Mouse (Mus musculus): ENCODE results near the gene Tmem160.

Tmem160 gene

DNA sequence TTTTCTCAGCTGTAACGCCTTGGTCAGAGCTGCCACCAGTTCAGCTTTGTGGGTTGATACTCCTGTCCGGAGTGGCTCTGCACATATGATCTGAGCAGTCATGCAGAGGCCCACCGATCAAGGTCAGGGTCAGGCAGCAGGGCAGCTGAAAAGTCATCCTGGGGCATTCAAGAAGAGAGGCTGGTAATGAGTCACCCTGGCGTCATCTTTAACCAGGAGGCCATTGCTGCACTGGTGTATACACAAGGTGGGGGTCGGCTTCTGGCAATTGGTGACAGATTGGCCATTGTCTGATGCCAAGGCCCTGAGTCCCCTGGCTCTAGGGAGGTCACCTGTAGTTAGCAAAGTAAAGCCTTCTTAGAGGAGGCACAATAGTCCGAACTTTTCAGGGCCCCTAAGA, 923 bp upstream of the Tmem160 start:
- no peak for DNase-seq

DNA sequence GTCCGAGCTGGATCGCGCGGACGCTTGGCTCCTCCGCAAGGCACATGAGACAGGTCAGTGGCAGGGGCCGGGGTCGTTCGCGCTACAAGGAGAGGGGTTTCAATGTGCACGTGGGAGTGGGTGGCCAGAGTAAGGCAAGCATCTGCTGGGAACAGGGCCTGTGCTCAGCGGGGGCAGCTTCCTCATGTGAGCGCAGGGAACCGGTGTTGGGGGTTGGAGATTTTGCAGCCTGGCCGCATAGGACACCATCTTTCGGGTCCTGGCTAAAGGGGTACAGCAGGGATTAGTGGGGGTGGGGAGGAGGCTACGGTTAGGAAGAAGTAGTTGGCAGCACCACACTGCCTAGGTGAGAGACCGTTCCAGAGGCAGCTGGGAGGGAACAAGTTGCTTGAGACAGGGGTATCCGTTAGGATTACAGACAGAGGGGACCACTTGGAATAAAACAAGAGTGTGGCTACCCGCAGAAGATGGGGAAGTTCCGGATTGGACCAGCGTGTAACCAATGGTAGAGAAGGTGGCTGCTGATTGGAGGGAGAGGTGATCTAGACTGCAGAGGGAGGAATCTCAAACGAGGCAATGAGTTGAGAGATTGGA, 636 bp downstream of the Tmem160 start:
- peak; percentile 63 to 70 for DNase-seq

DNA sequence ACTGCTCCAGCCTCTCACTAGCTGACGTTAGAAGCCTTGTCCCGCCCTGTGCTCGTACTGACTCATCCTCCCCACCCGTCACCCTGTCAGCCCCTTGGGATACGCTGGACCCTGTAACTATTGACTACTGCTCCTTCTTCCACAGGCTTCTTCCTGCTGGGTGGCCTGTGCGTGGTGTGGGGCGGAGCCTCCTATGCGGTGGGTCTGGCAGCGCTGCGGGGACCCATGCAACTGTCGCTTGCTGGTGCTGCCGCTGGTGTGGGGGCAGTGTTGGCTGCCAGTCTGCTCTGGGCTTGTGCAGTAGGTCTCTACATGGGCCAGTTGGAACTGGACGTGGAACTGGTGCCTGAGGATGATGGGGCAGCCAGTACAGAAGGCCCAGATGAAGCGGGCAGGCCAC, 2.4 kb downstream of the Tmem160 start:
- DNase-seq, result no peak

DNA sequence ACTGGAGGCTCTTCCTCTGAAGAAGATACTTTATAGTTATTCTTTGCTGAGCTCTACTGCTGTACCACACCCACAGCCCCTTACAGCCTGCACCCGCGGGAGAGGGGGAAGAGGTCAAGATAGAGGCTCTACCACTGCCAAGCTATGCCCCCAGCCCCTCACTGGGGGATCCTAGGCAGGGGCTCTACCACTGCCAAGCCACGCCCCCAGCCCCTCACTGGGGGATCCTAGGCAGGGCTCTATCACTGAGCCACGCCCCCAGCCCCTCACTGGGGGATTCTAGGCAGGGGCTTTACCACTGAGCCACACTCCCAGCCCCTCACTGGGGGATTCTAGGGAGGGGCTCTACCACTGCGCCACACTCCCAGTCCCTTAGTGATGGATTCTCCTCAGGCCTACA, 3.7 kb downstream of the Tmem160 start:
- no peak for DNase-seq

DNA sequence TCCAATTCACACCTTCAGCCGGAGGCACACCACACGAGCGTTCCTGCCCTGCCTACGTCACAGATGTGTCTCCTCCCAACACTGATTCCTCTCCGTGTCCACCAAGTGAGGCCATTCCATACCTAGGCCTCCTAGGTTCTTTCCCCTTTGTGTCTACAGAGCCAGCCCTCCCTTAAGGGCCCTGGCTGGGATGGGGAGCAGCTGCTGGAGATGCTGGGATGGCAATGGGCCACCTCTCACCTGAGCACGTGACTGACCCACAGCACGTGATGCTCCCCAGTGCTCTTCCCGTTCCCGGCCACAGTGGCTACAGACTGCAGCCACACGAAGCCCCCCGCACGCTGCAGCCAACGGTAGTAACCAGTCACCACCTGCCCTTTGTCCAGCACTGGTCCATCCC, 8.0 kb downstream of the Tmem160 start:
- DNase-seq, result peak; percentile 60 to 66

DNA sequence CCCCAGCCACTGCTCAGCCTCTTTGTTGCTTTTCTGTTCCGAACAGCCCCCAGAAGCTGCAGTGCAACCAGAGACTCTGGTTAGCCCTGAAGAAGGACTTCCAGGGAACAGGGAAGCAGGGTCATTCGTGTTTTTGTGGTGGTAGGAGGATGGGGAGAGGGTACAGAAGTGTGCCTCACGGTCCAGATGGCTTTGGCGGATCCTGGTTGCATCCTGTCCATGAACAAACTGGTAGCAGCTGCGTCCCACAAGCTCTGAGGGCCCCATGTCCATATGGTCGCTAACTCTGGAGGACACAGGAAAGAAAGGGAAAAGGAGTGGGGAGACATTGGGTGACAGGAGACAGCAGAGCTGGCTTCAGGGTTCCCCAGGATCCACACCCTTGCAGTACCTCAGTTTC, 8.6 kb downstream of the Tmem160 start:
- DNase-seq, result no peak

DNA sequence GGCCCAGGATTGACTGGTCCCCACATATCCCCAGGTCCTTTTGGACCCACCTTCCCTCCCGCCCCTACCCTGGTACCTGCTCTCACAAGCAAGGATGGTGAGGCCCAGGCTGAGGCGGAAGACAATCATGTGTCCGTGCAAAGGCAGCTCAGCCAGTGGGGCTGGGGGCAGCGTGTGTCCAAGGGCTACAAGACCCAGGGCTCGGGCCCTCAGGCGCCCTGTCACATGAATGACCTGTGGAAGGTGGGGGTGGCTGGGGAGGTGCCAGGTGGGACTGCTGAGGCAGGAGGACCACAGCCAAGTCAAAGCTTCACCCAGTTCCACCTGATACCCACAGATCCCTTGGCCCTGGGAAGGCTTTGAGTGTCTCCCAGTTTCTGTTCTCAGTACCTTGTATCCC, 9.1 kb downstream of the Tmem160 start:
- DNase-seq, result peak in 1 of 2 experiments; percentile 31

DNA sequence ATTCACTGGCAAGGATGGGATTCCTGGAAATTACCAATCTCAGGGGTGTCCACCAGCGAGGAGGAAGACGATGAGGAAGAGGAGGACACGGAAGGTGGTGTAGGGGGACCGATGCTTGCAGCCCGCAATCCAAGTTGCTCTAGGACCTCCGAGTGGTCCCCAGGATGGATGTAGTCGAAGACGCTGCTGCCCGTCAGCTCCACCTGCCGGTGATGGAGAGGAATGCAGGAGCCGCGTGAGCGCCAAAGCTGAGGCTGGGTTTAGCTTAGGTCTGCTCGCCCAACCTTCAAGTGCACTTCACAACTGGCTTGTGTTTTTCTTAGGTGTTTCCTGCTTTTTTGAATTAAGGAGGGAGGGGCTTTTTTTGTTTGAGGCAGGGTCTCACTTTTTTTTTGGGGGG, 10.6 kb downstream of the Tmem160 start:
- peak; percentile 88 to 91 for DNase-seq

DNA sequence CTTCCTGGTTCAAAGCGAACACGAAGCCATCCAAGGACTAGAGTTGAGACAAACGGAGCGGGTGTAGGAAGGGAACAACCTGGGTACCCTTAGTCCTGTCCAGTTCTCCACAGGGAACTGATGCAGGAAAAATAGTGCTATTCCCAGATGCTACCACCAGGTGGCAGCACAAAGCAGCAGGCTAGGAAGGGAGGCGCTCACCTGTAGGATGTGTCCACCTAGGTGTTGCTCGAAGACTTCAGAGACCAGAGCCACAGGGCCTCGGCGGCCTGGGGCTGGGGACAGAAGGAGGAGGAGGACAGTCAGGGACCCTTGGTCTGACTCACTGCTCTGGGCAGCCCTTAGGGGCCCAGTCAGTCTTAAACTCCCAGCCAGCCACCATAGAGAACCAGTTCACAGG, 12.6 kb downstream of the Tmem160 start:
- DNase-seq, result peak; percentile 84 to 90

DNA sequence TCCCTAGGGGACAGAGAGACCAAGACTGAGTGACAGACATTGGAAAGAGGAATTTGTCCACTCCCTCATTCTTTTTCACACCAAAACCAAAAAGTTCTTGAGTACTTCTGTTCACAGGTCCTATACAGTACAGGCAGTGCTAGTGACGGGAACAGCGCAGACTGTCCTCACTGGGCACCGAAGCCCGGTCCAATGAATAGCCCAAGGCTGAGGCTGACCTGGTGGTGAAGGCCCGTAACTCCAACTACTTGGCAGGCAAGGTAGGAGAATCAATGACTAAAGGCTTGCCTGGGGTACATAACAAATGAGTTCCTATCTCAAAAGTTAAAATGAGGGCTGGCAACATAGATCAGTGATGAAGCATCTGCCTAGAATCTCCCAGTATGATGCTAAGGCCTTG, 13.0 kb downstream of the Tmem160 start:
- no peak for DNase-seq

DNA sequence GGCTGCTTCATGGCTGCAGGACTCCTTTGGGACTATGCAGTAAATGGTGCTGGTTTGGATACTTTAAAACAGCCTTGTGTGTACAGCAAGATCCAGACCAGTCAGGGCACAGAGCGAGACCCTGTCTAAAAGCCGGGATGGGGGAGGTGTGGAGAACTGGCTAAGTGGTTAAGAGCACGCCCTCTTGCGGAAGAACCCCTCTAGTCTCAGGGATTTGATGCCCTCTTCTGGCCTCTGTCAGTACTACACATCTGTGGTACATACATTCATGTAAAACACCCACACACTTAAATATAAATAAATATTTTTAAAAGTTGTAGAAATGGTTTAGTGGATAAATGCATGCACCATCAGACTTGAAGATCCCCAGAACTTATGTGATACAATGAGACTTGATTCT, 14.0 kb downstream of the Tmem160 start:
- no peak for DNase-seq

DNA sequence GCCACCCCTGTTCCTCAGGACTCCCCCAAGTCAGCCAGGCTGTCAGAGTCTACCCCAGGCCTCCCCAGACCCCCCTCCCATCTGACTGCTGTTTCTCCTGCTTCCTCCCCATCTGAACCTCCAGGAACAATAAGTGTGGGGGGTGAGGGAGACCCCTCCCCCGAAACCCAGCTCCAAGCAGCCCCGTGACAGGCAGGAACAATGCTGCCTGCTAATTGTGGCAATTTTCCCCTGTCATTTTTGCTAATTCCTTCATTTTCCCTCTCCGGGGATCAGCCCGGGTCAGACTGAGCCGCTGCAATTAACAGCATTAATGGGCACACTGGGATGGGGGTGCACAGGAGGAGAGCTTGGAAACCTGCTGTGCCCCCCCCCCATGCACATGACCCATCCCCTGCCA, 15.5 kb downstream of the Tmem160 start:
- no peak for DNase-seq

DNA sequence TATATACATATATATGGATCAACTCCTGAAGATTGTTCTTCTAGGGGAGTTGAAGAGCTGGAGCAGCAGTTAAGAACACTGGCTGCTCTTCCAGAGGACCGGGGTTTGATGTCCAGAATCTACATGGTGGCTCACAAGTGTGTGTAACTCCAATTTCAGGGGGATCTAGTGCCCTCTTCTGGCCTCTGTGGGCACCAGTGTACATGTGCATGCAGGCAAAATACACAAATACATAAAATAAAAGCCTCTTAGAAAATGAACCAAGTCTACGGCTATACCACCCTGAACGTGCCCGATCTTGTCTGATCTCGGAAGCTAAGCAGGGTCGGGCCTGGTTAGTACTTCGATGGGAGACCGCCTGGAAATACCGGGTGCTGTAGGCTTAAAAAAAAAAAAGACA, 19.0 kb downstream of the Tmem160 start:
- peak in 1 of 2 experiments; percentile 43 for DNase-seq

DNA sequence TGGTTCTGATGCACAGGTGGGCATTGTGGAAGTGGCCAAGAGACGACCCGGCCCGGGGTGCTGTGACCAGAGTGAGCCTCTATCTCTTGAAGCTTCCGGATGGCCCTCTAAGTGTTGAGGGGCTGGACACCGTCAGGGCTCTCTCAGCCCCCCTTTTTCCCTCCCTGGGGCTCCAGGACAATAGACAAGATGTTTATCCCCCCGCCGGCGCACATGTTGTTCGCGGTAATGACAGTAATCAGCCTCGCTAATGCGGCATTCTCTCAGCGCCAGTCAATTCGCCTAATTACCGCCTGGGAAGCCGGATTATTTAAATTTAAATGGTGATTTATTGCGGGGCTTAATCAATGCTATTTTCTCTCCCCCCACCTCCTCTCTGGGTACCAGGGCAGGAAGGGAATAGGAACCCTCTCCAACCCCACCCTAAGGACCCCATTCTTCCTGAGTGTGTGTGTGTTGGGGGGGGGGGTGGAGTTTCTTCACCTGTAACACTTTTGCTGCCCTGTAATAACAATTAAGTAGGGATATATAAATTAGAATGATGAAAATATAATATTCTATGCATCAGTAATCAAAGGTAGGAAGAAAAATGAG, 19.6 kb downstream of the Tmem160 start:
- no peak for DNase-seq

DNA sequence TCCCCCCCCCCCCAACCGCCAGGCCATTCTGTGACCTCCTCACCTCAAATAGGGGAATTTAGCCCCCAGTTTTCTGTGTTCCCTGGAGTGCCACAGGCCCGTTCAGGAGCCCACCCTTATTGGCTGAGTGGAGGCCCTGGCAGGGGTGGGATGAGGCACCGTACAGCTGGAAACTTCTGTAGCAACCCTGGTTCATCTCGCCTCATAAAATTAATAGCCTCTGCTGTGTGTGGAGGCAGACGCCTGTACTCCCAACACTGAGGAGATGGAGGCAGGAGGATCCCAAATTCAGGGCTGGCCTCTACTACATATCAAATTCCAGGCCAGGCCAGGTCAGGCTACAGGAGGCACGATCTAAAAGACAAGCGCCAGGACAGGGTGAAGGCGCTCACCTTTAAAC, 21.3 kb downstream of the Tmem160 start:
- DNase-seq, result no peak

DNA sequence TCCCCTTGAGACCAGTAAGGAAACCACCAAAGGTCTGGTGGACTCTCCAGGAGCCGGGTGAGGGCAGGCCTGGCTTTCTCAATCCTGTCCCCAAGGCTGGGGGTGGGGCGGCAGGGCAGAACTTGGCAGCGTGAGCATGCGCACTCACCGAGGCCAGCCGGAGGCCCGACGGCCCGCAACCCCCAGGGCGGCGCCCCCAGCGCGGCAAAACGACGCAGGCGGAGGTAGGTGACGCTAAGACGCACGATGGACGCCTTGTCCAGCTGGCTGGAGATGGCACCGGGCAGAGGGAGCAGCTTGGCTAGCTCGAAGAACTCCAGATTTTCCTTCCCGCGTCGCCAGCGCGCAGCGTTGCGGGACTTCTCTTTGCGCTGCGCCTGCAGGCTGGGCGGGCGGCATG, 21.9 kb downstream of the Tmem160 start:
- no peak for DNase-seq

DNA sequence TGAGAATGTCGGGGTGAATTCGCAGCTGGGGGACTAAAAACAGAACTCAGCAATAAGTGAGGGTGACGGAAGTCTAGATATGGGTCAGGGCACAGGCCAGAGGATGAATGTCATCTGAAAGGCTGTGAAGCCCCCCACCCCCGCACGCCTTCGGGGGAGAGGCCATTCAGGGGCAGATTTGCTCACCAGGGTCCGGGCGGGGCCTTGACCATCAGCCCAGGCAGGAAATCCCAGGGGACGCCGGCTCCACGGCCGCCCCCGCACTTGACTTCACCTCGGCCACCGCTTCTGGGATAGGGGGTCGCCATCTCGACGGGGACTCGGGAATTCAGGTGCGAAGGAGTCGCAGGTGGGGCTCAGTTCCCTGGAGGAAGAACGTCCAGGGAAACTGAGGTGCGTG, 22.7 kb downstream of the Tmem160 start:
- DNase-seq, result no peak

DNA sequence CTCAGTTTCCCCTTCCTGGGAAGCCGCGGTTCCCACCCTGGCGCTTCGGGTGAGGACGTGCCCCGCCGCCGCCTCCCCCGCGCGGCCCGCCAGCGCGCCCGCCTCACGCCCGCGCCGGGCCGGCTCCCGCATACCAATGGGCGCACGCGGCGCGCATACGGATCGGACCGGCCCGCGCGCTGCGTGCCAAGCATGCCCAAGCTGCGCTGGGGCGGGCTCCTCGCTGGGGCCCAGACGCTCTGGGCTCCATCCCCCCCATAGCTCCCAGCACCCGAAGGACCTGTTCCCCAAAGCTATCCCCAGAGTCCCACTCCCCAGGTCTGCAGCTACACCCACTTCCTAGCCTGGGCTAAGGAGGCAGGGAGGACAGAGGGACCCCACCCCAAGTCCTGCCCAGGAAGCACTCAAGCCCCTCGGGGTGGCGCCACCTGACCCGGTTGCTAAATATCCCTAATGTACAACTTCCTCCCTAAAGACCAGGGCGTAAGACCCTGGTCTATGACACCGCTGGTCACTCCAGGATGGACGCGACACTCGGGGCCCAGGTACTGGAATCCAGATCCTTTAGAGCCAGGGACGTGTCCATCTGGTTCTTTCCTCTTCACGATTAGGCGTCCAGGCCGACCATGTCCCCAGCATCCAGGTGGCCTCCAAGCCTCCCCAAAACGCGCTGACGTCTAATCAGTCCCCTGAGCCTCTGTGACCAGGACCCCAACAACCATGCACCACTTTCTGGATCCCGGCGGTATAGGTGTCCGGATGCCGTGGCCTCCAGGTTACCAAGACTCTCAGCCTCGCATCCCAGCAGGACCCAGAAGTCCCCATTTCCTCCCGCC, 23.4 kb downstream of the Tmem160 start:
- DNase-seq, result no peak

DNA sequence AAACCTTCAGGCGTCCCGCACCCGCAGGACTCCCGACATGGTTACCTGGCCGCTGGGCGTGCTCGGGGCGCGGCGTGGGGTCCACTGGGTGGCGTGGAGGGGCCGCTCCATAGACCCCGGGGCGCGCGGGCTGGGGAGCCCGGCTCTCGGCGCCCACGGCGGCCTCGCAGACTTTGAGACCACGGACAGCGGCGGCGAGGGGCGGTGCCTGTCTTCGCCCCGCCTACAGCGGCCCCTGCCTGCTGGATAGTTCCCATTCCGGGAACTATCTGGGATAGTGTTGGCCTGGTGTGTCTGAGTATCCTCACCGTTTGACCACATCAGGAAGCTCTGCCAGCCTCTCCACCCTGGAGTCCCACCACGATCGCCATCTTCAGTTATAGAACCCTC, 24.0 kb downstream of the Tmem160 start:
- DNase-seq, result no peak

DNA sequence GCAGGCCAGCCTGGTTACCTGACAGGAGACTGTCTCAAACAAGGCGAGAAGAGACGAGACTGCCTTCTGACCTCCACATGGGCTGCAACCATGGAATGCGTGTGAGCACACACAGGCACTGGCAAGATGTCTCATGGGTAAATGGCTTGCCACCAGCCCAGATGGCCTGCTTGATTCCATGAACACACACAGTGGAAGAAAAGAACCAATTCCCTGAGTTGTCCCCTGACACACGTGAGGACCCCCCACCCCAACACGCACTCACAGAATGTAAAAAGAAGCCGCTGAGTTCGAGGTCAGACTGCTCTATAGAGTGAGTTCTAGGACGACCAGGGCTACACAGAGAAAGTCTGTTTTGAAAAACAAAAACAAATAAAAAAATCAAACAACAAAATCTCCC, 25.0 kb downstream of the Tmem160 start, which contains the start of gene Npas1:
Gene Npas1 (minus strand): TSS at position 101 of the 400 bp plus-strand sequence.
- no peak for DNase-seq

DNA sequence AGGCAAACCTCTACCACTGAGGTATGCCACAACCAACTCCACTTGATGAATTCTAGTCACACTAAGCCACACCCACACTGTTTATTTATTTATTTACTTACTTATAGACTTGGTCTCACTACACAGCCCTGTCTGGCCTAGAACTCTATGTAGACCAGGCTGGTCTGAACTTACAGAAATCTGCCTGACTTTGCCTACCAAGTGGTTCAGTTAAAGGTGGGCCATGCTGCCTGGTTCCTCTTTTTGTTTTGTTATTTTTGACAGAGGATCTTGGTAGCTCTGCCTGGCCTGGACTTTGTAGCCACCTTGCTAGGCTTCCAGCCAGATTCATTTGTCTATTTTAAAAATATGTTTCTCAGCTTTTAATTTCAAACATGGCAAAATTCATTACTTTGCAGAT, 36.2 kb downstream of the Tmem160 start:
- DNase-seq, result no peak

DNA sequence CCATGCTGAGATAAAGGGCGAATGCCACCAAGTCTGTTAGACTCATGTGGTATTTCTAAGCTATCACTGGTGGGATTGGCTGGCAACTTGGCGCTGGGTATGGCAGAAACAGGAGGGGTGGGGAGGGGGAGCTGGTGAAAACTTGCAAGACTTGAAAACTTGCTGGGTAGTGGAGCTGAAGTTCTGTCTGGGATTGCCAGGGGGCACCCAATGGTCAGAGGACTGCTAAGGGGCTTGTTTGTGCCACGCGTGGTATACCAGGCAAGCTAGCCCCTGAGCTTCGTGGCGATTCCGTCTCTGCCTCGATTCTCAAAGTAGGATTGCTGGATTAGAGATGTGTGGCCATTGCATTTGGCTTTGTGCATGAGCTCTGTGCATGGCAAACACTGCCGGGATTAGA, 37.4 kb downstream of the Tmem160 start:
- DNase-seq, result peak; percentile 31 to 63

DNA sequence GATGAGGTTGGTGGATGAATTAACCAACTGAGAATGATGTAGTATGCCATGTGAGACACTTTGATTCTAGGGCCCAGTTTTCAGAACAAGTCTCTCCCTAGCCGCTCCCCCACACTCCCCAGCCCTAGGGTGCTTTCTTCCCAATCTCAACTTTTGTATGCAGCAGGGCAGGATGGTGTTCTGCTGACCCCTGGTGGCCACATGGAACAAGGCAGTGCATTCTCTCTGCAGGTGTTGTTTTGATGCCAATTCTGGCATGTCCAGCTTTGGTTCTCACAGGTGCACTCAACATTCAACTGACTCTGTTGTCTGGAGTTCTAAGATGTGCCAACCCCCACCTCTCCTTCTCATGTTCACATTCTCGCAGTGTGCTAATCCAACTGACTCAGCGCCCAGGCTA, 39.2 kb downstream of the Tmem160 start:
- peak; percentile 81 to 85 for DNase-seq

DNA sequence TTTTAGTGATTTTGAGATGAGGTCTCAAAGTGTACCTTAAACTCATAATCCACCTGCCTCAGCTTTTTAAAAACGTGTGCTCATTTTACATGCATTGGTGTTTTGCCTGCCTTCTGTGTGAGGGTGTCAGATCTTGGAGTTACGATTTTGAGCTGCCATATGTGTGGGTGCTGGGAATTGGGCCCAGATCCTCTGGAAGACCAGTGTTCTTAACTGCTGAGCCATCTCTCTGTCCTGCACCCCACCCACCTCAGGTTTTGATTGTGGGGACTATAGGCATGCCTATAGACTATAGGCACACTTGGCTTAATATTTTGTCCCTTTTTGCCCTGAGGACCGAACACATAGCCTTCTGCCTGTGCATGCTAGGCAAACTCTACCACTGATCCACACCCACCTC, 39.6 kb downstream of the Tmem160 start:
- DNase-seq, result no peak
